ENCODE assay signal across 8 mouse cellular contexts in the genomic region with DNA sequence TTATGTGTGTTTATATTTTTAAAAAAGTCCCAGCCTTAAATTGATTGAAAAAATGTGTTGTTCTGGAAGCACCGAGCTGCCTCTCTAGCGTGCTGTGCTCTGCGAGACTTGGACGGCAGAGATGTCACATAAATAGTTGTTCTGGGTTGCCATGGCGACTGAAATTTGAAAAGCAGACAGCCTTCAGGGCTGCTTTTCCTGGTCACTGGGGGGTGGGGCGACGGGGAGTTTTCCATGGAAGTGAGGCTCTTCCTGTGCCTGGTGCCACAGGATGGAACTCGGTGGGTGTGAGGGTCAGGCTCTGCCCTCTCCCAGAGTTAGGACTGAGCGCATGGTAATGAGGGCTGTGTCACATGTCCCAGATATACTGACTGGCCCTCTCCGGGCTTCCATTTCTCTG.
A peak's percentile ranks its signal among the peaks of the same experiment; 100 is the strongest.
DNase-seq lines count a peak whose midpoint lies in the region; ATAC-seq and TF ChIP-seq lines count a peak whose summit lies in the region.

No protein-coding gene starts in this region.

- peaks cover 6% of the 10 kb centered on the region; the same call in 1 of the 2 replicates for H3K27me3 ChIP-seq in hindbrain, embryonic 13.5 days
- H3K27me3 ChIP-seq in lung, postnatal 0 days (replicated peaks; ENCODE audit: insufficient read depth, low read length): no peaks in the 10 kb centered on the region

- H3K36me3 ChIP-seq in hindbrain, embryonic 13.5 days: no peaks in the 10 kb centered on the region
- no peaks in the 10 kb centered on the region for H3K36me3 ChIP-seq in lung, postnatal 0 days (ENCODE audit: insufficient read depth, low read length)

- peak overlapping the region; percentile 10 for H3K27ac ChIP-seq in hindbrain, embryonic 13.5 days
- no peak overlapping the region for H3K27ac ChIP-seq in lung, postnatal 0 days (ENCODE audit: low read length)

- H3K4me1 ChIP-seq in hindbrain, embryonic 13.5 days (replicated peaks): peaks cover 66% of the 10 kb centered on the region
- peaks cover 3% of the 10 kb centered on the region; the same call in 1 of the 2 replicates for H3K4me1 ChIP-seq in lung, postnatal 0 days (ENCODE audit: insufficient read depth, low read depth, low read length)

- H3K4me3 ChIP-seq in hindbrain, embryonic 13.5 days: no peak overlapping the region
- H3K4me3 ChIP-seq in lung, postnatal 0 days (ENCODE audit: low read depth, low read length): no peak overlapping the region

- no peak for TF ChIP-seq CTCF in lung, postnatal 0 days (IDR thresholded peaks at IDR 0.05)

- DNase-seq in adrenal gland, adult (ENCODE audit: inconsistent age in 2 of 2, low spot score in 1 of 2): peak; percentile 24 to 62
- DNase-seq in adrenal gland, postnatal 4 days (ENCODE audit: low spot score in 2 of 2): no peak
- DNase-seq in frontal cortex, adult 2 months (ENCODE audit: extremely low spot score in 1 of 2, low spot score in 1 of 2): peak; percentile 51 to 76
- DNase-seq in layer of hippocampus, adult 8-10 months (ENCODE audit: low spot score in 2 of 2): peak; percentile 73
- peak; percentile 90 for DNase-seq in lung, postnatal 0 days (ENCODE audit: low spot score)
- DNase-seq in right cerebral cortex, postnatal 14 days: peak; percentile 72
- DNase-seq in thymus, postnatal 0 days (ENCODE audit: low spot score): no peak

- no peak overlapping the region for H3K9ac ChIP-seq in hindbrain, embryonic 13.5 days
- H3K9ac ChIP-seq in lung, postnatal 0 days (replicated peaks; ENCODE audit: low read depth): no peak overlapping the region

- H3K4me2 ChIP-seq in hindbrain, embryonic 13.5 days: no peak overlapping the region; the same call in 1 of the 2 replicates
- no peak overlapping the region for H3K4me2 ChIP-seq in lung, postnatal 0 days (replicated peaks; ENCODE audit: low read depth, low read length)

- peak; percentile 66 for ATAC-seq in hindbrain, embryonic 13.5 days (ENCODE audit: low FRiP score)
- ATAC-seq in lung, postnatal 0 days: peak; percentile 88

- no peak for TF ChIP-seq EP300 in lung, postnatal 0 days (IDR thresholded peaks at IDR 0.05)

- WGBS in hindbrain, embryonic 13.5 days: 8% methylated on average over 10 of the region's 10 CpGs
- 10% methylated on average over 10 of the region's 10 CpGs for WGBS in lung, postnatal 0 days

- no peaks in the 10 kb centered on the region for H3K9me3 ChIP-seq in hindbrain, embryonic 13.5 days
- no peaks in the 10 kb centered on the region for H3K9me3 ChIP-seq in lung, postnatal 0 days (ENCODE audit: low read length)

Comparison
In these comparisons a context has a peak if more than half of its experiments do, and no peak if none do; other contexts are left out.
1. DNase-seq: peak in adrenal gland, adult (2 of 2), frontal cortex, adult 2 months (2 of 2), layer of hippocampus, adult 8-10 months (2 of 2), lung, postnatal 0 days (single experiment) and right cerebral cortex, postnatal 14 days (single experiment); none in adrenal gland, postnatal 4 days (0 of 2) and thymus, postnatal 0 days (single experiment).